Mouse (Mus musculus): Measurements from ENCODE around the gene Krba1.

DNA sequence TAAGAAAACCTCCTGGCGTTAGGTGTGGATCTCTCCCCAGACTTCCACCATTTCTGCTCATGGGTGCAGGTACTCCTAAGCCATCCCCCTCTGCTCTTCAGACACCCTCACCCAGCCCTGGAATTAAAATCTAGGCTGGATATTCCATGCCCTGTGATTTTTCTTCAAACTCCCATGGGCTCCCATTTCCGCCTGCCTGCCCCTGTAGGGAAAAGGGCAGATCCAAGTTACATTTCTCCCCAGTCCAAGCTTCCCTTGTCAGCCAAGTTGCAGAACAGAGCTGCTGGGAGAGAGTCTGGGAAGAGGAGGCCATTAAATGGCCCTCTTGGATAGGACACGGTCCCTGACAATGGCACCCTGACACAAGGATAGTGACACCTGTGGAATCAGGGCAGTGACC lies 50.9 kb downstream of the Krba1 start:
- no peak for TF ChIP-seq CTCF (IDR thresholded peaks at IDR 0.05; ENCODE audit: low read depth)
- no peak for TF ChIP-seq EP300 (IDR thresholded peaks at IDR 0.05; ENCODE audit: low read depth)
